Comparison of ENCODE assay signal across 8 mouse cellular contexts in the genomic region with DNA sequence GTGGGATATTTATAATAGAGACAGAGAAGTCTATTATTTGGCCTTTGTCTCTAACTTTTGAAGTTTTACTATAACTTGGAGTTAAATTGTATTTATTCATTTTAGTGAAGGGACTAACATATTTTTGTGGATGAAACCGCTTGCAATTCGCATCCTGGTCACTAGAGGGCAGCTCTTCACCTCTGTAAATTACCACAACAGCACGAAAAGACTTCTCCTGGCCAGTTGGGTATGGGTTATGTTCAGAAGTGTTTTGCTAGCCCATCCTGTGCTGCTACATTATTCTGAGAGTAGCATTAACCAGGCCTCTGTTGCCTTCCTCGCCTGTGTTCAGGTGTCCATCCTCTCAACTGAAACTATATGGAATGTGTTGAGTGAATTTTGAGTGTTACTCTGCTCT.
DNase-seq lines count a peak whose midpoint lies in the region; ATAC-seq and TF ChIP-seq lines count a peak whose summit lies in the region.

No protein-coding gene starts in this region.

- DNase-seq in A20 (ENCODE audit: low read depth, low spot score) = peak; percentile 31
- no peak for DNase-seq in G1E (ENCODE audit: low spot score)
- DNase-seq in cerebellum, adult 2 months = peak; percentile 40 to 66
- peak; percentile 8 to 62 for DNase-seq in kidney, adult 8-10 months
- peak; percentile 63 for DNase-seq in limb, embryonic 10.5 days (ENCODE audit: low spot score)
- DNase-seq in urinary bladder, postnatal 36 days (ENCODE audit: low spot score in 2 of 2) = peak; percentile 37 to 54

- no peak for TF ChIP-seq POLR2A in cerebellum, adult 2 months (IDR thresholded peaks at IDR 0.05; ENCODE audit: borderline replicate concordance, insufficient read depth, low read length)

- WGBS in cerebellum, adult 2 months = 7% methylated on average over 4 of the region's 4 CpGs
- WGBS in forebrain, embryonic 15.5 days = 13% methylated on average over 4 of the region's 4 CpGs
- WGBS in limb, embryonic 10.5 days = 10% methylated on average over 4 of the region's 4 CpGs
- WGBS in neural tube, embryonic 14.5 days = 11% methylated on average over 4 of the region's 4 CpGs

- no peak for ATAC-seq in G1E (ENCODE audit: extremely low read depth, insufficient number of reproducible peaks, low FRiP score, poor library complexity, severe bottlenecking)
- 0 out of 2 replicates have a peak, but pooled peaks have one; percentile 46 for ATAC-seq in forebrain, embryonic 15.5 days (replicated peaks)
- ATAC-seq in neural tube, embryonic 14.5 days (ENCODE audit: low read depth) = peak; percentile 73; the same call in 1 of the 2 replicates

- no peaks in the 10 kb centered on the region for H3K9me3 ChIP-seq in G1E (replicated peaks)
- no peaks in the 10 kb centered on the region for H3K9me3 ChIP-seq in forebrain, embryonic 15.5 days
- H3K9me3 ChIP-seq in limb, embryonic 10.5 days (replicated peaks) = no peaks in the 10 kb centered on the region
- no peaks in the 10 kb centered on the region for H3K9me3 ChIP-seq in neural tube, embryonic 14.5 days (ENCODE audit: control insufficient read depth, low read length)

- no peaks in the 10 kb centered on the region for H3K36me3 ChIP-seq in G1E (replicated peaks)
- H3K36me3 ChIP-seq in forebrain, embryonic 15.5 days = no peaks in the 10 kb centered on the region
- H3K36me3 ChIP-seq in limb, embryonic 10.5 days = no peaks in the 10 kb centered on the region
- H3K36me3 ChIP-seq in neural tube, embryonic 14.5 days (ENCODE audit: control insufficient read depth, insufficient read depth, low read length) = no peaks in the 10 kb centered on the region

- H3K27ac ChIP-seq in cerebellum, adult 2 months (ENCODE audit: insufficient read depth, low read length) = no peak overlapping the region
- H3K27ac ChIP-seq in forebrain, embryonic 15.5 days (replicated peaks) = no peak overlapping the region
- no peak overlapping the region for H3K27ac ChIP-seq in limb, embryonic 10.5 days
- no peak overlapping the region for H3K27ac ChIP-seq in neural tube, embryonic 14.5 days (ENCODE audit: low read depth, low read length)

- H3K4me3 ChIP-seq in G1E (ENCODE audit: low read depth, low read length) = no peak overlapping the region
- H3K4me3 ChIP-seq in cerebellum, adult 2 months (replicated peaks; ENCODE audit: insufficient read depth, low read depth, low read length) = no peak overlapping the region
- H3K4me3 ChIP-seq in forebrain, embryonic 15.5 days = no peak overlapping the region
- H3K4me3 ChIP-seq in limb, embryonic 10.5 days = no peak overlapping the region
- H3K4me3 ChIP-seq in neural tube, embryonic 14.5 days (ENCODE audit: low read depth, low read length) = no peak overlapping the region

- no peak overlapping the region for H3K9ac ChIP-seq in forebrain, embryonic 15.5 days (replicated peaks)
- no peak overlapping the region for H3K9ac ChIP-seq in neural tube, embryonic 14.5 days (replicated peaks; ENCODE audit: low read depth, low read length)

- TF ChIP-seq CTCF in G1E (IDR thresholded peaks at IDR 0.05; ENCODE audit: low read depth, low read length) = peak; percentile 43
- TF ChIP-seq CTCF in cerebellum, adult 2 months (IDR thresholded peaks at IDR 0.05; ENCODE audit: borderline replicate concordance, insufficient read depth, low read depth, low read length) = peak; percentile 73

- no peaks in the 10 kb centered on the region for H3K27me3 ChIP-seq in G1E (ENCODE audit: insufficient read depth, low read length)
- no peaks in the 10 kb centered on the region for H3K27me3 ChIP-seq in cerebellum, adult 2 months (ENCODE audit: control insufficient read depth, insufficient read depth, low read length)
- no peaks in the 10 kb centered on the region for H3K27me3 ChIP-seq in forebrain, embryonic 15.5 days
- H3K27me3 ChIP-seq in limb, embryonic 10.5 days (ENCODE audit: low read depth, poor library complexity, severe bottlenecking) = no peaks in the 10 kb centered on the region
- H3K27me3 ChIP-seq in neural tube, embryonic 14.5 days (ENCODE audit: control insufficient read depth, insufficient read depth, low read length) = no peaks in the 10 kb centered on the region

- H3K4me2 ChIP-seq in forebrain, embryonic 15.5 days (replicated peaks) = no peak overlapping the region
- H3K4me2 ChIP-seq in neural tube, embryonic 14.5 days (ENCODE audit: low read depth, low read length) = no peak overlapping the region

- no peaks in the 10 kb centered on the region for H3K4me1 ChIP-seq in G1E (ENCODE audit: insufficient read depth, low read depth, low read length)
- H3K4me1 ChIP-seq in cerebellum, adult 2 months (ENCODE audit: control insufficient read depth, insufficient read depth, low read length) = no peaks in the 10 kb centered on the region
- H3K4me1 ChIP-seq in forebrain, embryonic 15.5 days = no peaks in the 10 kb centered on the region
- H3K4me1 ChIP-seq in limb, embryonic 10.5 days = no peaks in the 10 kb centered on the region
- no peaks in the 10 kb centered on the region for H3K4me1 ChIP-seq in neural tube, embryonic 14.5 days (ENCODE audit: control insufficient read depth, insufficient read depth, low read length)
